Mouse (Mus musculus) left cerebral cortex, adult 18-20 months (tissue): ENCODE measurements at regions not wholly inside any gene's neighbourhood (a gene's known extent, or its start where the extent isn't known, plus 50 kb on each side); places are given as distances from the start of the nearest gene placed in this dataset.
A peak's percentile ranks its signal among the peaks of the same experiment; 100 is the strongest.

Experiments
- DNase-seq, 2 experiments: peaks; one replicate each; pipeline ENCODE4 v3.0.0; 2021 to 2022; ENCODE audit warnings: low spot score in 2 of 2, mixed read lengths in 1 of 2

- no peak for DNase-seq
Measured at GRCm38 (mm10) chr7:67462591-67462990, 89.9 kb upstream of the Mef2a start.

GRCm38 (mm10) chr7:67461333-67462255, 88.9 kb upstream of the Mef2a start:
- DNase-seq = peak in 1 of 2 experiments; percentile 52

- peak; percentile 56 for DNase-seq
Measured at GRCm38 (mm10) chr7:67459810-67460209, 87.2 kb upstream of the Mef2a start.

GRCm38 (mm10) chr7:67459209-67459608, 86.6 kb upstream of the Mef2a start:
- no peak for DNase-seq

GRCm38 (mm10) chr7:67458640-67459039, 86.0 kb upstream of the Mef2a start:
- no peak for DNase-seq

- no peak for DNase-seq
Measured at GRCm38 (mm10) chr7:67457898-67458297, 85.2 kb upstream of the Mef2a start.

GRCm38 (mm10) chr7:67456015-67456414, 83.4 kb upstream of the Mef2a start:
- DNase-seq = no peak

GRCm38 (mm10) chr7:67454458-67454857, 81.8 kb upstream of the Mef2a start:
- no peak for DNase-seq

- no peak for DNase-seq
Measured at GRCm38 (mm10) chr7:67451157-67451793, 78.6 kb upstream of the Mef2a start.

GRCm38 (mm10) chr7:67446606-67447005, 73.9 kb upstream of the Mef2a start:
- DNase-seq = no peak

GRCm38 (mm10) chr7:67445203-67446041, 72.8 kb upstream of the Mef2a start:
- peak in 1 of 2 experiments; percentile 29 for DNase-seq

- no peak for DNase-seq
Measured at GRCm38 (mm10) chr7:67444523-67444942, 71.9 kb upstream of the Mef2a start.

- no peak for DNase-seq
Measured at GRCm38 (mm10) chr7:67443666-67444065, 71.0 kb upstream of the Mef2a start.

GRCm38 (mm10) chr7:67443001-67443555, 70.4 kb upstream of the Mef2a start:
- DNase-seq = peak; percentile 31 to 57

GRCm38 (mm10) chr7:67442284-67442683, 69.6 kb upstream of the Mef2a start:
- DNase-seq = no peak

GRCm38 (mm10) chr7:67440806-67441205, 68.1 kb upstream of the Mef2a start:
- peak in 1 of 2 experiments; percentile 36 for DNase-seq

GRCm38 (mm10) chr7:67437216-67438006, 64.8 kb upstream of the Mef2a start:
- no peak for DNase-seq

- no peak for DNase-seq
Measured at GRCm38 (mm10) chr7:67435643-67436339, 63.1 kb upstream of the Mef2a start.

- no peak for DNase-seq
Measured at GRCm38 (mm10) chr7:67430987-67431386, 58.3 kb upstream of the Mef2a start.

GRCm38 (mm10) chr7:67430041-67430440, 57.4 kb upstream of the Mef2a start:
- DNase-seq = no peak
